Mouse (Mus musculus): ENCODE data around the gene Hnrnpab.

Gene Hnrnpab

GRCm38 (mm10) chr11:51591168-51591567, 15.5 kb downstream of the Hnrnpab start:
- Histone ChIP-seq H3K27me3 (ENCODE audit: insufficient read depth, low read length) (no peaks in the 10 kb centered on the region), H3K36me3 (ENCODE audit: insufficient read depth, low read length) (peaks cover 100% of the 10 kb centered on the region), H3K4me3 (replicated peaks; ENCODE audit: low read length) (no peak overlapping the region), H3K9me3 (ENCODE audit: low read length) (no peaks in the 10 kb centered on the region), H3K4me1 (replicated peaks; ENCODE audit: low read depth, low read length) (peaks cover 54% of the 10 kb centered on the region)
- TF ChIP-seq POU5F1 (IDR thresholded peaks at IDR 0.05; ENCODE audit: borderline replicate concordance, low read length) (no peak), NANOG (IDR thresholded peaks at IDR 0.05; ENCODE audit: borderline replicate concordance, low read length) (no peak), CTCF (conservative IDR thresholded peaks at IDR 0.05; ENCODE audit: low read length) (no peak)

- TF ChIP-seq CTCF (conservative IDR thresholded peaks at IDR 0.05; ENCODE audit: low read length) (no peak), POU5F1 (IDR thresholded peaks at IDR 0.05; ENCODE audit: borderline replicate concordance, low read length) (no peak), NANOG (IDR thresholded peaks at IDR 0.05; ENCODE audit: borderline replicate concordance, low read length) (no peak)
- peaks cover 60% of the 10 kb centered on the region for H3K4me1 ChIP-seq (replicated peaks; ENCODE audit: low read depth, low read length)
- H3K4me3 ChIP-seq (replicated peaks; ENCODE audit: low read length), result no peak overlapping the region
- H3K36me3 ChIP-seq (ENCODE audit: insufficient read depth, low read length), result peaks cover 94% of the 10 kb centered on the region
- no peaks in the 10 kb centered on the region for H3K27me3 ChIP-seq (ENCODE audit: insufficient read depth, low read length)
- no peaks in the 10 kb centered on the region for H3K9me3 ChIP-seq (ENCODE audit: low read length)
Measured at GRCm38 (mm10) chr11:51590002-51590401, 16.6 kb downstream of the Hnrnpab start.

GRCm38 (mm10) chr11:51588833-51589232, 17.8 kb downstream of the Hnrnpab start:
- H3K27me3 ChIP-seq (ENCODE audit: insufficient read depth, low read length), result no peaks in the 10 kb centered on the region
- peaks cover 82% of the 10 kb centered on the region for H3K36me3 ChIP-seq (ENCODE audit: insufficient read depth, low read length)
- peaks cover 62% of the 10 kb centered on the region for H3K4me1 ChIP-seq (replicated peaks; ENCODE audit: low read depth, low read length)
- H3K9me3 ChIP-seq (ENCODE audit: low read length), result no peaks in the 10 kb centered on the region
- no peak overlapping the region for H3K4me3 ChIP-seq (replicated peaks; ENCODE audit: low read length)
- TF ChIP-seq NANOG (IDR thresholded peaks at IDR 0.05; ENCODE audit: borderline replicate concordance, low read length) (no peak), POU5F1 (IDR thresholded peaks at IDR 0.05; ENCODE audit: borderline replicate concordance, low read length) (no peak), CTCF (conservative IDR thresholded peaks at IDR 0.05; ENCODE audit: low read length) (peak; percentile 41)

GRCm38 (mm10) chr11:51587059-51587458, 19.6 kb downstream of the Hnrnpab start:
- H3K4me3 ChIP-seq (replicated peaks; ENCODE audit: low read length), result no peak overlapping the region
- TF ChIP-seq POU5F1 (IDR thresholded peaks at IDR 0.05; ENCODE audit: borderline replicate concordance, low read length) (no peak), NANOG (IDR thresholded peaks at IDR 0.05; ENCODE audit: borderline replicate concordance, low read length) (no peak), CTCF (conservative IDR thresholded peaks at IDR 0.05; ENCODE audit: low read length) (no peak)
- peaks cover 63% of the 10 kb centered on the region for H3K4me1 ChIP-seq (replicated peaks; ENCODE audit: low read depth, low read length)
- peaks cover 65% of the 10 kb centered on the region for H3K36me3 ChIP-seq (ENCODE audit: insufficient read depth, low read length)
- H3K9me3 ChIP-seq (ENCODE audit: low read length), result no peaks in the 10 kb centered on the region
- H3K27me3 ChIP-seq (ENCODE audit: insufficient read depth, low read length), result no peaks in the 10 kb centered on the region

- TF ChIP-seq NANOG (IDR thresholded peaks at IDR 0.05; ENCODE audit: borderline replicate concordance, low read length) (no peak), POU5F1 (IDR thresholded peaks at IDR 0.05; ENCODE audit: borderline replicate concordance, low read length) (no peak), CTCF (conservative IDR thresholded peaks at IDR 0.05; ENCODE audit: low read length) (no peak)
- Histone ChIP-seq H3K27me3 (ENCODE audit: insufficient read depth, low read length) (no peaks in the 10 kb centered on the region), H3K9me3 (ENCODE audit: low read length) (no peaks in the 10 kb centered on the region), H3K36me3 (ENCODE audit: insufficient read depth, low read length) (peaks cover 58% of the 10 kb centered on the region), H3K4me1 (replicated peaks; ENCODE audit: low read depth, low read length) (peaks cover 56% of the 10 kb centered on the region), H3K4me3 (replicated peaks; ENCODE audit: low read length) (no peak overlapping the region)
Measured at GRCm38 (mm10) chr11:51586411-51586810, 20.2 kb downstream of the Hnrnpab start.

GRCm38 (mm10) chr11:51585608-51586252, 20.9 kb downstream of the Hnrnpab start:
- H3K4me1 ChIP-seq (replicated peaks; ENCODE audit: low read depth, low read length), result peaks cover 49% of the 10 kb centered on the region
- peak overlapping the region; percentile 98 for H3K4me3 ChIP-seq (replicated peaks; ENCODE audit: low read length)
- no peak for TF ChIP-seq CTCF (conservative IDR thresholded peaks at IDR 0.05; ENCODE audit: low read length)
- no peak for TF ChIP-seq POU5F1 (IDR thresholded peaks at IDR 0.05; ENCODE audit: borderline replicate concordance, low read length)
- TF ChIP-seq NANOG (IDR thresholded peaks at IDR 0.05; ENCODE audit: borderline replicate concordance, low read length), result no peak
- H3K27me3 ChIP-seq (ENCODE audit: insufficient read depth, low read length), result peaks cover 2% of the 10 kb centered on the region; the same call in 1 of the 2 replicates
- peaks cover 51% of the 10 kb centered on the region for H3K36me3 ChIP-seq (ENCODE audit: insufficient read depth, low read length)
- H3K9me3 ChIP-seq (ENCODE audit: low read length), result no peaks in the 10 kb centered on the region

- H3K4me3 ChIP-seq (replicated peaks; ENCODE audit: low read length), result peak within 1 kb of the TSS; percentile 98
- TF ChIP-seq NANOG (IDR thresholded peaks at IDR 0.05; ENCODE audit: borderline replicate concordance, low read length), result no peak
- no peak for TF ChIP-seq POU5F1 (IDR thresholded peaks at IDR 0.05; ENCODE audit: borderline replicate concordance, low read length)
- no peak for TF ChIP-seq CTCF (conservative IDR thresholded peaks at IDR 0.05; ENCODE audit: low read length)
- H3K36me3 ChIP-seq (ENCODE audit: insufficient read depth, low read length), result peaks cover 41% of the 10 kb centered on the region
- no peaks in the 10 kb centered on the region for H3K9me3 ChIP-seq (ENCODE audit: low read length)
- peaks cover 3% of the 10 kb centered on the region; the same call in 1 of the 2 replicates for H3K27me3 ChIP-seq (ENCODE audit: insufficient read depth, low read length)
- H3K4me1 ChIP-seq (replicated peaks; ENCODE audit: low read depth, low read length), result peaks cover 47% of the 10 kb centered on the region
Measured at GRCm38 (mm10) chr11:51584431-51585248, 22.0 kb downstream of the Hnrnpab start, which contains the start of gene Phykpl. Gene Phykpl, plus strand, starts transcription at chr11:51584757.

- H3K4me1 ChIP-seq (replicated peaks; ENCODE audit: low read depth, low read length), result peaks cover 47% of the 10 kb centered on the region
- H3K36me3 ChIP-seq (ENCODE audit: insufficient read depth, low read length), result peaks cover 35% of the 10 kb centered on the region
- no peaks in the 10 kb centered on the region for H3K9me3 ChIP-seq (ENCODE audit: low read length)
- peak overlapping the region; percentile 98 for H3K4me3 ChIP-seq (replicated peaks; ENCODE audit: low read length)
- no peak for TF ChIP-seq CTCF (conservative IDR thresholded peaks at IDR 0.05; ENCODE audit: low read length)
- TF ChIP-seq NANOG (IDR thresholded peaks at IDR 0.05; ENCODE audit: borderline replicate concordance, low read length), result no peak
- TF ChIP-seq POU5F1 (IDR thresholded peaks at IDR 0.05; ENCODE audit: borderline replicate concordance, low read length), result no peak
- H3K27me3 ChIP-seq (ENCODE audit: insufficient read depth, low read length), result peaks cover 3% of the 10 kb centered on the region; the same call in 1 of the 2 replicates
Measured at GRCm38 (mm10) chr11:51584057-51584430, 22.6 kb downstream of the Hnrnpab start.
